Mouse (Mus musculus) kidney, postnatal 0 days (tissue): ENCODE measurements around the gene Dtx3. TPM values are rescaled to one million over a fixed set of nuclear protein-coding genes. Genes with fewer than 3 reads are reported as not detected.

Experiments used
- ATAC-seq: fragments of 200-750 bp; cut with Nextera tagmentation; replicated peaks from 2 replicates; pipeline ENCODE4 v1.8.0; 2017; ENCODE audit warnings: low read depth, moderate number of reproducible peaks, moderate TSS enrichment, moderate library complexity; ENCODE audit not compliant: low FRiP score
- DNase-seq: peaks from one replicate; pipeline ENCODE4 v3.0.0-alpha.2; 2016; ENCODE audit warnings: low spot score
- H3K27ac ChIP-seq: fragments of 300-500 bp; sonication (generic); 2 replicates; pipeline ENCODE4 v1.5.1; 2014; ENCODE audit warnings: mild to moderate bottlenecking
- H3K27me3 ChIP-seq: fragments of 300-500 bp; sonication (generic); 2 replicates; pipeline ENCODE4 v1.6.1; 2014; ENCODE audit warnings: low read length, mixed read lengths; ENCODE audit not compliant: insufficient read depth
- H3K36me3 ChIP-seq: fragments of 300-500 bp; sonication (generic); 2 replicates; pipeline ENCODE4 v1.6.1; 2014; ENCODE audit warnings: low read length, mixed read lengths; ENCODE audit not compliant: insufficient read depth
- H3K4me1 ChIP-seq: fragments of 300-500 bp; sonication (generic); replicated peaks from 2 replicates; pipeline ENCODE4 v1.6.1; 2014; ENCODE audit warnings: antibody characterized with exemption, low read length, mixed read lengths; ENCODE audit not compliant: insufficient read depth
- H3K4me2 ChIP-seq: fragments of 300-500 bp; sonication (generic); 2 replicates; pipeline ENCODE4 v1.6.1; 2014; ENCODE audit warnings: mild to moderate bottlenecking, low read length, moderate library complexity, mixed read lengths
- H3K4me3 ChIP-seq: fragments of 300-500 bp; sonication (generic); replicated peaks from 2 replicates; pipeline ENCODE4 v1.5.1; 2014; ENCODE audit warnings: low read depth, low read length
- H3K9ac ChIP-seq: fragments of 300-500 bp; sonication (generic); 2 replicates; pipeline ENCODE4 v1.6.1; 2014; ENCODE audit warnings: low read depth, low read length
- H3K9me3 ChIP-seq: fragments of 300-500 bp; sonication (generic); replicated peaks from 2 replicates; pipeline ENCODE4 v1.6.1; 2016; ENCODE audit warnings: low read length, inconsistent platforms, mixed read lengths
- CTCF ChIP-seq: IDR thresholded peaks from 2 replicates; pipeline ENCODE4 v1.5.1; 2016; ENCODE audit warnings: antibody characterized with exemption, low read depth, mild to moderate bottlenecking, moderate library complexity
- WGBS: fragments of 180-500 bp; shearing (Covaris S2); extraction: QIAGEN DNeasy Blood & Tissue Kit; methylation state at CpG from one replicate; pipeline ENCODE4 v1.1.7; 2014; 5-methylcytosine and 5-hydroxymethylcytosine counted together
- polyA plus RNA-seq: library from polyadenylated mRNA; unstranded; fragments of >200 nt; fragmentation: Nextera tagmentation; extraction: Ambion mirVana; gene quantifications from 2 replicates; pipeline ENCODE4 v1.2.1, GENCODE M21; 2015

Gene Dtx3
- polyA plus RNA-seq, 1 experiment from 2014 or later = 85.1 TPM

GRCm38 (mm10) chr10:127209928-127210570 is 14.5 kb upstream of the Dtx3 start:
- Histone ChIP-seq H3K36me3 (peaks cover 26% of the 10 kb centered on the region), H3K4me3 (peak overlapping the region; percentile 82), H3K27me3 (no peaks in the 10 kb centered on the region), H3K4me2 (peak overlapping the region; percentile 94), H3K27ac (peak overlapping the region; percentile 94; the same call in 1 of the 2 replicates), H3K4me1 (peaks cover 7% of the 10 kb centered on the region; the same call in 1 of the 2 replicates), H3K9me3 (no peaks in the 10 kb centered on the region), H3K9ac (peak overlapping the region; percentile 87)
- no peak for DNase-seq
- no peak for TF ChIP-seq CTCF
- 77% methylated on average over 13 of the region's 13 CpGs for WGBS
- ATAC-seq = no peak

DNA sequence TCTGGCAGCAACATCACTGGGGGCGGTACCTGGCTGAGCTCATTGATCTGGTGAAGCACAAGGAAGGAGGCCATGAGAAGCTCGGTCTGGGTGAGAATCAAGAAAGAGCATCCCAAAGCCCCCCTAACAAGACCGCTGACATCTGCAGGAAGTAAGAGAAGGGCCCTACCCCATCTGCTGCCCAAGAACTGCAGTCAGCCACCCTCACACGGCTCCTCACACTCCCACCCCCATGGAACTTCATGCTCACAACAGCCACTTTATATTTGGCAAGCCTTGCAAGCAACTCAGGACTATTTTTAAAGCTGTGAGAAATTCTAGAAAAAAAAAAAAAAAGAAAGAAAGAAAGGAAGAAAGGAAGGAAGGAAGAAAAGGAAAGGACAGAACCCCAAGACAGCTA is 13.4 kb upstream of the Dtx3 start:
- H3K9ac ChIP-seq = no peak overlapping the region
- no peak for TF ChIP-seq CTCF
- 84% methylated on average over 4 of the region's 4 CpGs for WGBS
- H3K4me2 ChIP-seq = no peak overlapping the region
- peaks cover 7% of the 10 kb centered on the region; the same call in 1 of the 2 replicates for H3K4me1 ChIP-seq
- H3K36me3 ChIP-seq = peaks cover 35% of the 10 kb centered on the region
- no peak for DNase-seq
- no peak overlapping the region for H3K4me3 ChIP-seq
- no peak overlapping the region for H3K27ac ChIP-seq
- no peaks in the 10 kb centered on the region for H3K27me3 ChIP-seq
- H3K9me3 ChIP-seq = no peaks in the 10 kb centered on the region
- no peak for ATAC-seq

DNA sequence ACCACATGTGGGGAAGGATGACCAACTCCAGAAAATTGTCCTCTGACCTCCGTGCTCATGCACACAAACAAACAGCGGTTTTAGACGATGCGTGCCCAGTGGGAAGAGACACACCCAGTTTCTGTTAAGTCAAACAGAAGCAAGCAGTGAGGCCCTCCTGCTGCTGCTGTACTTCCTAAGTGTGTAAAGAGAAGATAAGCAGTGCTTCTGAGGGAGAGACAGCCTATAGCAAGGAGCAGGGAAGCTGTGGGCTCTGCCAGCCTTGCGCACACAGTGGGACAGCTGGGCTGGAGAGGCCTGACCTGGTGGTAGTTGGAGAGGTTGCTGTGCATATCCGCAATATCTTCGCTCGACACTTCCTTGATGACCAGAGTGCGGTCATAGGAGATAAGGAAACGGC is 9.8 kb upstream of the Dtx3 start:
- no peak overlapping the region for H3K27ac ChIP-seq
- 93% methylated on average over 10 of the region's 10 CpGs for WGBS
- no peak for ATAC-seq

DNA sequence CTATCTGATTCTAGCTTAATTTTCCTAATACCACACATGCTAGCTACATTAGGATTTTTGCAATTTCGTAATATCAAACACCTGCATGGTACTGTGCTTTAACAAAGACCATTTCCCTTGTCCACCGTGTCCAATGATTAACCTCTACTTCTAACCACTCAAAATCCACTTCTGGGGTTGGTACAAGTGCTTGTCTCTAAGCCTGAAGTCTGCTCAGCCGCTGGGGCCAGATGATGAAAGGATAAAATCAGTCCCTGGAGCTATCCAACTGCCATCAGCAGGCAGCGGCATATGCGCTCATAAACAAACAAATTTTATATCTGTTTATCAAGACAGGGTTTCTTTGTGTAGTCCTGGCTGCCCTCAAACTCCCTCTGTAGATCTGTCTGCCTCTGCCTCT is 9.1 kb upstream of the Dtx3 start:
- no peak for TF ChIP-seq CTCF
- WGBS = 87% methylated on average over 5 of the region's 5 CpGs
- no peak overlapping the region for H3K4me2 ChIP-seq
- no peak overlapping the region for H3K4me3 ChIP-seq
- no peaks in the 10 kb centered on the region for H3K4me1 ChIP-seq
- H3K9me3 ChIP-seq = no peaks in the 10 kb centered on the region
- no peaks in the 10 kb centered on the region for H3K27me3 ChIP-seq
- DNase-seq = no peak
- no peak overlapping the region for H3K9ac ChIP-seq
- no peak overlapping the region for H3K27ac ChIP-seq
- ATAC-seq = no peak
- H3K36me3 ChIP-seq = peaks cover 49% of the 10 kb centered on the region

More for the DNA sequence above, 9.8 kb upstream of the Dtx3 start:
- no peak for TF ChIP-seq CTCF
- H3K4me3 ChIP-seq = no peak overlapping the region
- no peak overlapping the region for H3K9ac ChIP-seq
- H3K27me3 ChIP-seq = no peaks in the 10 kb centered on the region
- H3K9me3 ChIP-seq = no peaks in the 10 kb centered on the region
- H3K4me1 ChIP-seq = peaks cover 5% of the 10 kb centered on the region; the same call in 1 of the 2 replicates
- peaks cover 45% of the 10 kb centered on the region for H3K36me3 ChIP-seq
- no peak overlapping the region for H3K4me2 ChIP-seq
- DNase-seq = no peak

GRCm38 (mm10) chr10:127203106-127203505 is 7.6 kb upstream of the Dtx3 start:
- Histone ChIP-seq H3K36me3 (peaks cover 58% of the 10 kb centered on the region), H3K4me1 (0 out of 2 replicates have a peak, but pooled peaks cover 3% of the 10 kb centered on the region), H3K27ac (no peak overlapping the region), H3K4me3 (no peak overlapping the region), H3K27me3 (no peaks in the 10 kb centered on the region), H3K9me3 (no peaks in the 10 kb centered on the region), H3K4me2 (no peak overlapping the region), H3K9ac (no peak overlapping the region)
- WGBS = 89% methylated on average over 3 of the region's 3 CpGs
- no peak for DNase-seq
- TF ChIP-seq CTCF = no peak
- no peak for ATAC-seq

DNA sequence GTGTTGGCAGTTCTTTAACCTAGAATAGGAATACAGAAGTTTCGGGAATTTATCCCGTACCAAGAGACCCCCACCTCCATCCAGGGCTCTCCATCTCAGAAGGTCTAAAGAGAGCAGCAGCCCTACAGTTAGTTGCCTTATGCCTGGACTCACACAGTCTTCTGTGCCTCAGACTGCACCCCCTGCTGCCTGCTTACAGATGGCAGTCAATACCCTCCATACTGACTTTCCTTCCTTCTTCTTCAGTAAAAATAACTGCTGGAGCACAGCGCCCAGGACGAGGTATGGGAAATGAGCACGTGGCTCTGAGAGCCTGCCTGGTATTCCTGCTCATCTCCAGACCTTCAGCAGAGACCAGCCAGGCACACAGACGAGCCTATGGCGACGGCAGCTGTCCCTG is 4.8 kb upstream of the Dtx3 start:
- ATAC-seq (no peak), DNase-seq (no peak)
- peak; percentile 40; the same call in 1 of the 2 replicates for TF ChIP-seq CTCF
- Histone ChIP-seq H3K4me3 (no peak overlapping the region), H3K9ac (no peak overlapping the region), H3K4me2 (no peak overlapping the region), H3K4me1 (peaks cover 6% of the 10 kb centered on the region; the same call in 1 of the 2 replicates), H3K36me3 (peaks cover 45% of the 10 kb centered on the region), H3K27ac (no peak overlapping the region), H3K9me3 (no peaks in the 10 kb centered on the region), H3K27me3 (no peaks in the 10 kb centered on the region)
- WGBS = 83% methylated on average over 8 of the region's 8 CpGs
